Mouse (Mus musculus): ENCODE measurements around the gene Glcci1. TPM values are rescaled to one million over a fixed set of nuclear protein-coding genes. Genes with fewer than 3 reads are reported as not detected.

Glcci1 gene
- 11.5 and 16.7 TPM in 2 replicates for polyA plus RNA-seq (2012; ENCODE audit: low replicate concordance)

GRCm38 (mm10) chr6:8509551-8509950 is at the start of gene Glcci1:
Gene Glcci1 (plus strand): TSS chr6:8509600.

All from hematopoietic multipotent progenitor cell, adult 10-12 weeks (in vitro differentiated cells).